Mouse (Mus musculus) ES-E14 (cell line): ENCODE results near the gene Sfxn1.

ENCODE experiments used
- CHD2 ChIP-seq: IDR thresholded peaks from 2 replicates; pipeline ENCODE4 v1.6.1; 2014; ENCODE audit warnings: mild to moderate bottlenecking, low read depth, low read length, inconsistent platforms
- ZC3H11A ChIP-seq: IDR thresholded peaks from 2 replicates; pipeline ENCODE4 v1.6.1; 2012; ENCODE audit warnings: low read depth, mild to moderate bottlenecking, inconsistent platforms, low read length, borderline replicate concordance

DNA sequence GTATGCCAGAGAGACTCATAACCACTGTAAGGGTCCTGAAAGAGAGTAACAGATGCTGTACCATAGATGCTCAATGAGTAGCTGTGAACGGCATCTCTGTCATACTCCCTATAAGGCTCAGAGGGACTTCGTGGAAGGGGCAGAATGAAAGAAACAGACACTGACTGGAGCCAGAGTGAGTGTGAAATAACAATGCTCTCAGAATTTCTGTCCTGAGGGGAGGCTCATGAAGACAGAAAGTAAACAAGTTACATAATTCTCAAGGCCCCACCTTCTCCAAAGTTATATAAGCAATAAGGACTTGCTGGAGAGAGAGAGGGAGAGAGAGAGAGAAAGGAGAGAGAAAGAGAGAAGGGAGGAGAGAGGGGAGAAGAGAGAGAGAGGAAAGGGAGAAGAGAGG lies 84.2 kb downstream of the Sfxn1 start:
- TF ChIP-seq CHD2 (no peak), ZC3H11A (no peak)
